Mouse (Mus musculus): ENCODE data around the gene Fgf13. TPM values are rescaled to one million over a fixed set of nuclear protein-coding genes. Genes with fewer than 3 reads are reported as not detected.

Fgf13 gene
- polyA plus RNA-seq, 1 experiment from 2014 or later: 18.7 TPM

- Histone ChIP-seq H3K27me3 (replicated peaks; ENCODE audit: control insufficient read depth, insufficient read depth, low read length) (peaks cover 6% of the 10 kb centered on the region; the same call in 1 of the 2 replicates), H3K9me3 (ENCODE audit: control insufficient read depth) (no peaks in the 10 kb centered on the region)
- TF ChIP-seq CTCF (IDR thresholded peaks at IDR 0.05; ENCODE audit: low read depth): peak; percentile 8; the same call in 1 of the 2 replicates
Measured at GRCm38 (mm10) chrX:59566017-59566679, 1.7 kb downstream of the Fgf13 start.

GRCm38 (mm10) chrX:59547931-59548330 is 19.9 kb downstream of the Fgf13 start:
- no peaks in the 10 kb centered on the region for H3K9me3 ChIP-seq (ENCODE audit: control insufficient read depth)
- ATAC-seq: no peak
- 70% methylated on average over 2 of the region's 2 CpGs for WGBS
- H3K27me3 ChIP-seq (replicated peaks; ENCODE audit: control insufficient read depth, insufficient read depth, low read length): no peaks in the 10 kb centered on the region
- H3K4me2 ChIP-seq (replicated peaks; ENCODE audit: low read depth): no peak overlapping the region
- no peaks in the 10 kb centered on the region for H3K36me3 ChIP-seq (ENCODE audit: control insufficient read depth, insufficient read depth)
- H3K4me1 ChIP-seq (replicated peaks; ENCODE audit: control insufficient read depth, insufficient read depth, low read length): no peaks in the 10 kb centered on the region
- no peak overlapping the region for H3K4me3 ChIP-seq (ENCODE audit: low read depth, low read length)
- H3K27ac ChIP-seq (ENCODE audit: low read depth, low read length): no peak overlapping the region
- no peak for TF ChIP-seq CTCF (IDR thresholded peaks at IDR 0.05; ENCODE audit: low read depth)
- H3K9ac ChIP-seq (ENCODE audit: low read depth, low read length): no peak overlapping the region

More at GRCm38 (mm10) chrX:59566017-59566679, 1.7 kb downstream of the Fgf13 start:
- Histone ChIP-seq H3K9ac (ENCODE audit: low read depth, low read length) (no peak overlapping the region), H3K4me3 (ENCODE audit: low read depth, low read length) (no peak overlapping the region), H3K27ac (ENCODE audit: low read depth, low read length) (no peak overlapping the region), H3K4me2 (replicated peaks; ENCODE audit: low read depth) (peak overlapping the region; percentile 77), H3K4me1 (replicated peaks; ENCODE audit: control insufficient read depth, insufficient read depth, low read length) (no peaks in the 10 kb centered on the region), H3K36me3 (ENCODE audit: control insufficient read depth, insufficient read depth) (no peaks in the 10 kb centered on the region)
- no peak for ATAC-seq
- 26% methylated on average over 13 of the region's 18 CpGs for WGBS

- WGBS: 74% methylated on average over 4 of the region's 4 CpGs
- Histone ChIP-seq H3K27me3 (replicated peaks; ENCODE audit: control insufficient read depth, insufficient read depth, low read length) (no peaks in the 10 kb centered on the region), H3K4me3 (ENCODE audit: low read depth, low read length) (no peak overlapping the region), H3K27ac (ENCODE audit: low read depth, low read length) (no peak overlapping the region), H3K4me1 (replicated peaks; ENCODE audit: control insufficient read depth, insufficient read depth, low read length) (no peaks in the 10 kb centered on the region), H3K9ac (ENCODE audit: low read depth, low read length) (no peak overlapping the region), H3K36me3 (ENCODE audit: control insufficient read depth, insufficient read depth) (no peaks in the 10 kb centered on the region), H3K9me3 (ENCODE audit: control insufficient read depth) (no peaks in the 10 kb centered on the region), H3K4me2 (replicated peaks; ENCODE audit: low read depth) (no peak overlapping the region)
- ATAC-seq: no peak
- no peak for TF ChIP-seq CTCF (IDR thresholded peaks at IDR 0.05; ENCODE audit: low read depth)
Measured at GRCm38 (mm10) chrX:59508273-59508672, 59.6 kb downstream of the Fgf13 start.

GRCm38 (mm10) chrX:59493388-59493787 is 74.5 kb downstream of the Fgf13 start:
- 37% methylated on average over 1 of the region's 1 CpGs for WGBS
- ATAC-seq: no peak
- no peaks in the 10 kb centered on the region for H3K9me3 ChIP-seq (ENCODE audit: control insufficient read depth)
- H3K4me1 ChIP-seq (replicated peaks; ENCODE audit: control insufficient read depth, insufficient read depth, low read length): no peaks in the 10 kb centered on the region
- H3K4me3 ChIP-seq (ENCODE audit: low read depth, low read length): no peak overlapping the region
- H3K27ac ChIP-seq (ENCODE audit: low read depth, low read length): no peak overlapping the region
- TF ChIP-seq CTCF (IDR thresholded peaks at IDR 0.05; ENCODE audit: low read depth): no peak
- H3K36me3 ChIP-seq (ENCODE audit: control insufficient read depth, insufficient read depth): no peaks in the 10 kb centered on the region
- H3K9ac ChIP-seq (ENCODE audit: low read depth, low read length): no peak overlapping the region
- H3K4me2 ChIP-seq (replicated peaks; ENCODE audit: low read depth): no peak overlapping the region
- no peaks in the 10 kb centered on the region for H3K27me3 ChIP-seq (replicated peaks; ENCODE audit: control insufficient read depth, insufficient read depth, low read length)

- WGBS: 62% methylated on average over 2 of the region's 2 CpGs
- Histone ChIP-seq H3K27me3 (replicated peaks; ENCODE audit: control insufficient read depth, insufficient read depth, low read length) (no peaks in the 10 kb centered on the region), H3K27ac (ENCODE audit: low read depth, low read length) (no peak overlapping the region), H3K36me3 (ENCODE audit: control insufficient read depth, insufficient read depth) (no peaks in the 10 kb centered on the region), H3K4me3 (ENCODE audit: low read depth, low read length) (no peak overlapping the region), H3K4me1 (replicated peaks; ENCODE audit: control insufficient read depth, insufficient read depth, low read length) (no peaks in the 10 kb centered on the region), H3K4me2 (replicated peaks; ENCODE audit: low read depth) (no peak overlapping the region), H3K9me3 (ENCODE audit: control insufficient read depth) (no peaks in the 10 kb centered on the region), H3K9ac (ENCODE audit: low read depth, low read length) (no peak overlapping the region)
- ATAC-seq: no peak
- TF ChIP-seq CTCF (IDR thresholded peaks at IDR 0.05; ENCODE audit: low read depth): no peak
Measured at GRCm38 (mm10) chrX:59485426-59485825, 82.4 kb downstream of the Fgf13 start.

- no peak for ATAC-seq
- WGBS: 73% methylated on average over 2 of the region's 2 CpGs
- no peaks in the 10 kb centered on the region for H3K9me3 ChIP-seq (ENCODE audit: control insufficient read depth)
- H3K36me3 ChIP-seq (ENCODE audit: control insufficient read depth, insufficient read depth): no peaks in the 10 kb centered on the region
- H3K4me3 ChIP-seq (ENCODE audit: low read depth, low read length): no peak overlapping the region
- TF ChIP-seq CTCF (IDR thresholded peaks at IDR 0.05; ENCODE audit: low read depth): no peak
- H3K4me1 ChIP-seq (replicated peaks; ENCODE audit: control insufficient read depth, insufficient read depth, low read length): no peaks in the 10 kb centered on the region
- H3K9ac ChIP-seq (ENCODE audit: low read depth, low read length): no peak overlapping the region
- H3K27me3 ChIP-seq (replicated peaks; ENCODE audit: control insufficient read depth, insufficient read depth, low read length): no peaks in the 10 kb centered on the region
- H3K4me2 ChIP-seq (replicated peaks; ENCODE audit: low read depth): no peak overlapping the region
- H3K27ac ChIP-seq (ENCODE audit: low read depth, low read length): no peak overlapping the region
Measured at GRCm38 (mm10) chrX:59402596-59403285, 165.1 kb downstream of the Fgf13 start.

All from intestine, postnatal 0 days (tissue).